Mouse (Mus musculus): ENCODE results near the gene Bora. TPM values are rescaled to one million over a fixed set of nuclear protein-coding genes. Genes with fewer than 3 reads are reported as not detected.
A peak's percentile ranks its signal among the peaks of the same experiment; 100 is the strongest.
"Not testable (repeated sequence)": the region's sequence is repeated elsewhere in the genome, so short reads cannot be mapped to it uniquely, and the experiment has no call there.

The Bora gene
- polyA plus RNA-seq, 1 experiment, result 1.3 TPM

DNA sequence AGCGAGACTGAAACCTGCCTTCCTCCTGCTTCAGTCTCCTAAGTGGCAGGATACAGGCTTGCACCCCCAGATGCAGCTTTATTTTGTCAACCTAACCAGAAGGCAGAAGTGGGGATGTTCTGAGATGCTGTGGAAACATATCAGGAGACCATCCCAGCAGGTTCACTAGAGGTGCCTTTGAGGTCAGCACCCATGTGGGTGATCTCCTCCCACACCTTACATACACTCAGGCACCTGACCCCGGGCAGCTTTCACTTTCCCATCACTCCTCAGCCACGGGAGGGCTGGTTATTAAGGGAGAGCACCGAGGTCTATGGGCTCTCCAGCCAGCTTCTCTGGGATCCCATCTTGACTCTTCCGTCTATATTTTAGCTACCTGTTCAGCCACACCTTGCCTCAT is 13.4 kb upstream of the Bora start:
- H3K4me1 ChIP-seq (ENCODE audit: control insufficient read depth, insufficient read depth, low read length), result 0 out of 2 replicates have a peak, but pooled peaks cover under 1% of the 10 kb centered on the region
- no peak overlapping the region for H3K4me3 ChIP-seq (replicated peaks; ENCODE audit: extremely low read depth, low read depth, low read length)
- 71% methylated on average over 5 of the region's 5 CpGs for WGBS
- DNase-seq, result no peak
- TF ChIP-seq CTCF (IDR thresholded peaks at IDR 0.05; ENCODE audit: insufficient read depth, low read length) (no peak), POLR2A (IDR thresholded peaks at IDR 0.05; ENCODE audit: borderline replicate concordance, extremely low read depth, low read depth, low read length) (no peak)

- not testable (repeated sequence) for H3K4me3 ChIP-seq (replicated peaks; ENCODE audit: extremely low read depth, low read depth, low read length); H3K4me1 ChIP-seq (ENCODE audit: control insufficient read depth, insufficient read depth, low read length); DNase-seq
- 88% methylated on average over 8 of the region's 8 CpGs for WGBS
These were observed 11.2 kb upstream of the Bora start for GRCm38 (mm10) chr14:99034851-99035250.

GRCm38 (mm10) chr14:99036039-99036438 is 10.0 kb upstream of the Bora start:
- no peak overlapping the region for H3K4me3 ChIP-seq (replicated peaks; ENCODE audit: extremely low read depth, low read depth, low read length)
- H3K4me1 ChIP-seq (ENCODE audit: control insufficient read depth, insufficient read depth, low read length), result peaks cover 3% of the 10 kb centered on the region; the same call in 1 of the 2 replicates
- no peak for DNase-seq
- WGBS, result 61% methylated on average over 4 of the region's 4 CpGs
- TF ChIP-seq POLR2A (IDR thresholded peaks at IDR 0.05; ENCODE audit: borderline replicate concordance, extremely low read depth, low read depth, low read length) (no peak), CTCF (IDR thresholded peaks at IDR 0.05; ENCODE audit: insufficient read depth, low read length) (no peak)

DNA sequence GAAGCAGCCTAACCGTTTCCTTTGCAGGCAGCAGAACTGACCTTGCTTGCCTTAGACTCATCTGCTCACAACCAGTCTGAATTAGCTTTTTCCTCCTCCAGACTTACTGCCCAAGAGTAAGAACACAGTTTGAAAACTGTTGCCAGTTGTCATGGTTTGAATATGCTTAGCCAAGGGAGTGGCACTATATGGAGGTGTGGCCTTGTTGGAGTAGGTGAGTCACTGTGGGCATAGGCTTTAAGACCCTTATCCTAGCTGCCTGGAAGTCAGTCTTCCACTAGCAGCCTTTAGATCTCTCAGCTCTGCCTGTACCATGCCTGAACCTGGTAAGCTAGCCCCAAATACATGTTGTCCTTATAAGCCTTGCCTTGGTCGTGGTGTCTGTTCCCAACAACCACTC is 8.3 kb upstream of the Bora start:
- 74% methylated on average over 2 of the region's 2 CpGs for WGBS
- TF ChIP-seq CTCF (IDR thresholded peaks at IDR 0.05; ENCODE audit: insufficient read depth, low read length) (no peak), POLR2A (IDR thresholded peaks at IDR 0.05; ENCODE audit: borderline replicate concordance, extremely low read depth, low read depth, low read length) (no peak)

GRCm38 (mm10) chr14:99039308-99039707 is 6.7 kb upstream of the Bora start:
- DNase-seq; H3K4me1 ChIP-seq (ENCODE audit: control insufficient read depth, insufficient read depth, low read length); H3K4me3 ChIP-seq (replicated peaks; ENCODE audit: extremely low read depth, low read depth, low read length): not testable (repeated sequence)
- WGBS, result 67% methylated on average over 5 of the region's 5 CpGs

More for the DNA sequence above, 8.3 kb upstream of the Bora start:
- Histone ChIP-seq H3K4me3 (replicated peaks; ENCODE audit: extremely low read depth, low read depth, low read length) (no peak overlapping the region), H3K4me1 (ENCODE audit: control insufficient read depth, insufficient read depth, low read length) (peaks cover 3% of the 10 kb centered on the region; the same call in 1 of the 2 replicates)
- no peak for DNase-seq

- DNase-seq, result no peak
- no peak overlapping the region for H3K4me3 ChIP-seq (replicated peaks; ENCODE audit: extremely low read depth, low read depth, low read length)
- H3K4me1 ChIP-seq (ENCODE audit: control insufficient read depth, insufficient read depth, low read length), result peaks cover 6% of the 10 kb centered on the region; the same call in 1 of the 2 replicates
- 36% methylated on average over 4 of the region's 4 CpGs for WGBS
- TF ChIP-seq POLR2A (IDR thresholded peaks at IDR 0.05; ENCODE audit: borderline replicate concordance, extremely low read depth, low read depth, low read length) (no peak), CTCF (IDR thresholded peaks at IDR 0.05; ENCODE audit: insufficient read depth, low read length) (no peak)
These were observed 4.6 kb upstream of the Bora start for GRCm38 (mm10) chr14:99041416-99041815.

DNA sequence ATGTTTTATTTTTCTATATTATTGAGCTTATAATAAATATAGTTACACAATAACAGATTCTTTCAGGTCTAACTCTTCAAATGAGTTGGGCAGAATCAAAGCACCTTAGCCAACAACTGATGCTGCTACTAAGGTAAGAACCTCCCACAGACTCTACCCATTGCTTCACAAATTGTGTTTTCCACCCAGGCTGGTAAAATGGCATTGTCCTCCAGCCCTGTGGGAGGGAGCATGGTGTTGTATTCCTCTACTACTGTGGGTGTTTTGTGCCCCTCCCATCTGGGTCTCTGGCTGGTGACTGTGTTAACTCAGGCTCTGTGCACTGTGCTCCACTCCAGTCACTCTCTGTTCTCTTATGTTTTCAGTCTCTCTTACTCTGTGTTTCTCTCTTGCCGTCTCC is 2.5 kb upstream of the Bora start:
- peaks cover 3% of the 10 kb centered on the region; the same call in 1 of the 2 replicates for H3K4me1 ChIP-seq (ENCODE audit: control insufficient read depth, insufficient read depth, low read length)
- TF ChIP-seq POLR2A (IDR thresholded peaks at IDR 0.05; ENCODE audit: borderline replicate concordance, extremely low read depth, low read depth, low read length) (no peak), CTCF (IDR thresholded peaks at IDR 0.05; ENCODE audit: insufficient read depth, low read length) (no peak)
- WGBS, result 54% methylated on average over 1 of the region's 1 CpGs
- H3K4me3 ChIP-seq (replicated peaks; ENCODE audit: extremely low read depth, low read depth, low read length), result no peak overlapping the region
- no peak for DNase-seq

DNA sequence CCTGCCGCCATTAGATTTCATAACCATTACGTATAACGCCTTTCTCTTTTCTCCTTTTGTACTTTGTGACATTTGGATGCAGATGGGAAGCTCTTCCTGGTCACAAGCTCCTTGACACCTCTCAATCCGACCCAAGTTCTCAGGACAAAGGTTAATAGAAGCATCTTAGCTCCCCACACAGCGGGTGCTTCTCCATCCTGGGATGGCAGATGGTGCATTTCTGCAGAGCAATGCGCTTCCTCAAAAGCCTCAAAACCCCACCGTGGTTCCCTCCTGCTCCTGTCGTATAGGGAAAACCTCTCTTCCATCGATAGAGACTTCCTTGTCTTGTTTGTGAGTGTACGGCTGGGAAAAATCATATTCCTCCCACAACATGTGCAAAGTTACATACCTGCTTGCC is 1.9 kb upstream of the Bora start:
- Histone ChIP-seq H3K4me3 (replicated peaks; ENCODE audit: extremely low read depth, low read depth, low read length) (no peak overlapping the region), H3K4me1 (ENCODE audit: control insufficient read depth, insufficient read depth, low read length) (peaks cover 3% of the 10 kb centered on the region; the same call in 1 of the 2 replicates)
- DNase-seq, result no peak
- WGBS, result 47% methylated on average over 10 of the region's 10 CpGs
- TF ChIP-seq CTCF (IDR thresholded peaks at IDR 0.05; ENCODE audit: insufficient read depth, low read length) (no peak), POLR2A (IDR thresholded peaks at IDR 0.05; ENCODE audit: borderline replicate concordance, extremely low read depth, low read depth, low read length) (no peak)

- TF ChIP-seq CTCF (IDR thresholded peaks at IDR 0.05; ENCODE audit: insufficient read depth, low read length) (no peak), POLR2A (IDR thresholded peaks at IDR 0.05; ENCODE audit: borderline replicate concordance, extremely low read depth, low read depth, low read length) (no peak)
- Histone ChIP-seq H3K4me1 (ENCODE audit: control insufficient read depth, insufficient read depth, low read length) (peaks cover 3% of the 10 kb centered on the region; the same call in 1 of the 2 replicates), H3K4me3 (replicated peaks; ENCODE audit: extremely low read depth, low read depth, low read length) (no peak overlapping the region)
- WGBS, result 5% methylated on average over 5 of the region's 5 CpGs
- no peak for DNase-seq
These were observed 1.3 kb upstream of the Bora start for GRCm38 (mm10) chr14:99044718-99045117.

GRCm38 (mm10) chr14:99045378-99046030 is 518 bp upstream of the Bora start:
- DNase-seq, result no peak
- TF ChIP-seq POLR2A (IDR thresholded peaks at IDR 0.05; ENCODE audit: borderline replicate concordance, extremely low read depth, low read depth, low read length), result no peak
- no peak for TF ChIP-seq CTCF (IDR thresholded peaks at IDR 0.05; ENCODE audit: insufficient read depth, low read length)
- peaks cover 3% of the 10 kb centered on the region; the same call in 1 of the 2 replicates for H3K4me1 ChIP-seq (ENCODE audit: control insufficient read depth, insufficient read depth, low read length)
- peak overlapping the region; percentile 81 for H3K4me3 ChIP-seq (replicated peaks; ENCODE audit: extremely low read depth, low read depth, low read length)
- under 1% methylated on average over 70 of the region's 70 CpGs for WGBS
